Mouse (Mus musculus) ES-Bruce4 (cell line): Measurements from ENCODE around the gene Ubr3.

Experiments
- CTCF ChIP-seq: IDR thresholded peaks from one replicate; pipeline ENCODE4 v1.8.1; 2011; ENCODE audit warnings: low read depth, low read length
- EP300 ChIP-seq: IDR thresholded peaks from 2 replicates; pipeline ENCODE4 v1.6.1; 2011; ENCODE audit warnings: low read depth, low read length; ENCODE audit not compliant: insufficient read depth

DNA sequence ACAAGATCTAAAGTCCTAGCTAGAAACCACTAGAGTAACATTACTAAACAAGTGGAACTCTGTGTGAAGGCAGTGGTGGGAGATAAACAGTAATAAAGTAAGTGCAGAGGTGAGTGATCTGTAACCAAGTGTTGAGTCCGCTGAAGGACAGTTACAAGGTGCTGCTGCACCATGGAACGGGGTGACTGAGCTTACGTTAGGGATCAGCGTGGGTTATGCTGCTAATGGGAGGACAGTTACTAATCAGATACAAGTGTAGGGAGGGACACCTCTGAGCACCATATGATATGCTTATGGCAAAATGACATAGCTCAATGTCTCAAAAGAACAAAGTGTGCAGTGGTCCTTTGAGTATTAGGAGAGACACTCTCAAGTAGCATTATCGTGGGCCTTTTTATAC is 39.3 kb downstream of the Ubr3 start:
- TF ChIP-seq CTCF (no peak), EP300 (no peak)
